Mouse (Mus musculus) gastrocnemius, postnatal 14 days (tissue): ENCODE results near the gene Col23a1. TPM values are rescaled to one million over a fixed set of nuclear protein-coding genes. Genes with fewer than 3 reads are reported as not detected.
A peak's percentile ranks its signal among the peaks of the same experiment; 100 is the strongest.

Source experiments
- DNase-seq: peaks from one replicate; pipeline ENCODE4 v3.0.0; 2021; ENCODE audit warnings: mixed read lengths
- intact Hi-C: fragments of 180-260 bp; cut with DNase I; formaldehyde crosslinking; loops from one replicate; pipeline ENCODE4 v1.15.1; 2025; ENCODE audit warnings: low total_unique reads
- long read RNA-seq, 2 experiments: library from polyadenylated mRNA; stranded (forward); transcript quantifications; one replicate each; pipeline ENCODE4 v2.0.0; 2021
- total RNA-seq, 2 experiments: library from RNA; stranded (reverse); gene quantifications; 2 replicates each; pipeline ENCODE4 v1.2.3; 2021

Col23a1 gene
- 1 to 10 TPM; 4.7 to 5.9 TPM for total RNA-seq
- long read RNA-seq, experiment 1, partial matches to known transcripts: 1 of 3 reads
- long read RNA-seq, experiment 1, other reads (novel, unspliced or antisense): 2 of 3 reads
- long read RNA-seq, experiment 2, partial matches to known transcripts: 0 of 4 reads
- long read RNA-seq, experiment 2, other reads (novel, unspliced or antisense): 4 of 4 reads

- peak; percentile 81 for DNase-seq
- intact Hi-C loops: loop anchor here (2.0 kb wide), 2 partner anchors 239 to 245 kb away; no protein-coding TSS in a partner anchor
These were observed at the start of gene Col23a1 for GRCm38 (mm10) chr11:51289564-51290041. Col23a1 (plus strand) TSS chr11:51289920.

GRCm38 (mm10) chr11:51242897-51243296, 46.8 kb upstream of the Col23a1 start:
- DNase-seq: no peak
- intact Hi-C loops: no loop called here

- intact Hi-C loops: no loop called here
- DNase-seq: no peak
These were observed 32.7 kb upstream of the Col23a1 start for GRCm38 (mm10) chr11:51257006-51257405.

GRCm38 (mm10) chr11:51261680-51262219, 28.0 kb upstream of the Col23a1 start, which contains the start of gene Clk4:
Clk4 (plus strand) TSS chr11:51261730.
- intact Hi-C loops: no loop called here
- no peak for DNase-seq

GRCm38 (mm10) chr11:51262342-51263285, 27.1 kb upstream of the Col23a1 start, which contains the start of gene BC049762:
BC049762 (minus strand) TSS chr11:51263046.
- peak; percentile 98 for DNase-seq
- intact Hi-C loops: no loop called here

- DNase-seq: peak; percentile 65
- intact Hi-C loops: no loop called here
These were observed 26.4 kb upstream of the Col23a1 start for GRCm38 (mm10) chr11:51263286-51263831.

GRCm38 (mm10) chr11:51264352-51264751, 25.4 kb upstream of the Col23a1 start:
- intact Hi-C loops: no loop called here
- peak; percentile 5 for DNase-seq

- peak; percentile 13 for DNase-seq
- intact Hi-C loops: no loop called here
These were observed 24.4 kb upstream of the Col23a1 start for GRCm38 (mm10) chr11:51265326-51265725.

- intact Hi-C loops: no loop called here
- DNase-seq: no peak
These were observed 15.3 kb upstream of the Col23a1 start for GRCm38 (mm10) chr11:51274418-51274817.

GRCm38 (mm10) chr11:51290066-51290955, 591 bp downstream of the Col23a1 start:
- peak; percentile 50 for DNase-seq
- intact Hi-C loops: loop anchor here (2.0 kb wide), 1 partner anchor 238 kb away; no protein-coding TSS in a partner anchor

- intact Hi-C loops: no loop called here
- DNase-seq: no peak
These were observed 4.3 kb downstream of the Col23a1 start for GRCm38 (mm10) chr11:51293956-51294530.

GRCm38 (mm10) chr11:51295742-51296141, 6.0 kb downstream of the Col23a1 start:
- intact Hi-C loops: no loop called here
- no peak for DNase-seq

- intact Hi-C loops: no loop called here
These were observed 9.0 kb downstream of the Col23a1 start for GRCm38 (mm10) chr11:51298691-51299090.

GRCm38 (mm10) chr11:51302396-51302795, 12.7 kb downstream of the Col23a1 start:
- intact Hi-C loops: no loop called here
- DNase-seq: no peak

More at GRCm38 (mm10) chr11:51298691-51299090, 9.0 kb downstream of the Col23a1 start:
- DNase-seq: no peak

GRCm38 (mm10) chr11:51303981-51304553, 14.3 kb downstream of the Col23a1 start:
- intact Hi-C loops: no loop called here
- DNase-seq: no peak

GRCm38 (mm10) chr11:51308306-51308705, 18.6 kb downstream of the Col23a1 start:
- DNase-seq: no peak
- intact Hi-C loops: no loop called here

GRCm38 (mm10) chr11:51311846-51312245, 22.1 kb downstream of the Col23a1 start:
- intact Hi-C loops: no loop called here
- no peak for DNase-seq
